Mouse (Mus musculus) urinary bladder, postnatal 4 days (tissue): Measurements from ENCODE around the gene Lypd8.

Experiments used
- DNase-seq, 2 experiments: peaks; one replicate each; pipeline ENCODE4 v3.0.0; 2021 to 2022; ENCODE audit warnings: low spot score in 2 of 2

Lypd8 gene

DNA sequence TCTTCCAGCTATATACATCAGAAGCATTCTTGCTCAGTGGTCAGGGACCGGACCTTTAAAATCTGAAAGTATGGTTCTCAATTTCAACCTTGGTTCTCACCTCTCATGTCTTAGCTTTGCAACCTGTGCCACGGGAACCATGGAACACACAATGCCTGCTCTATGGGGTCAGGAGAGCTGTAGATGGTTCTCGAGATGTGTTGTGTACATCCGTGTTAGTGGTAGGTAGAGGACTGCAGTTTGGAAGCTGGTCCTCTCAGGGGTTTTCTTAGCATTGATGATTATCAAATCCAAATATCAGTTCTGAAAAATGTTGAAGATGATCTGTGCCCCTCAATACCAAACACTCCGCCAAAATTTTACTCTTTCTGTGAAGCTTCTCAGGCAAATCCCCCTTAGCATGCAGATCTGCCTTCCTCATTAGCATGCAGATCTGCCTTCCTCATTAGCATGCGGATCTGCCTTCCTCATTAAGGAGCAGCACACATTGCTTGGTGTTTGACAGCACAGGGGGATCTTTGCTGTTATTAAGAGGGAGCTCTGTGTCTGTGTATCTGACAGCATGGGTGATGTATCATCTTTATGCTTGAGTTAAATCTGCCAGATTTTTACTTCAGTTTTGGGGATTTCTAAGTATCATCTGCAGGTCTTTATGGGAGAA lies 21.3 kb downstream of the Lypd8 start:
- no peak for DNase-seq

DNA sequence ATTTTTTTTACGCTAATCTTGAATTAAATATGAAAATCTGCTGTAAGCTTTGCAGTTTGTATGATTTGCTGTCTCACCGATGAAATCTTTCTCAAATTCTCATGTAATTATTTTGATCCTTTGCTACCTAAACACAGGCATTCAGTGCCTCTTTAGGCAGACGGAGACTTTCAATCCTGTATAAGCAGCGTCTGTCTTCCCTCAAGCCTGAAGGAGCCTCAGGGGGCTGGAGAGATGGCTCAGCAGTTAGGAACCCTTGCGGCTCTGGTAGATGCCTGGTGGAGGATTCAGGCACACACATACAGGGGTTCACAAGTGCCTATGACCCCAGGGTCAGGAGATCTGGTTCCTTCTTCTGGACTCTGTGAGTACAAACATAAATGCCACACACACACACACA lies 21.8 kb downstream of the Lypd8 start:
- DNase-seq, result no peak

DNA sequence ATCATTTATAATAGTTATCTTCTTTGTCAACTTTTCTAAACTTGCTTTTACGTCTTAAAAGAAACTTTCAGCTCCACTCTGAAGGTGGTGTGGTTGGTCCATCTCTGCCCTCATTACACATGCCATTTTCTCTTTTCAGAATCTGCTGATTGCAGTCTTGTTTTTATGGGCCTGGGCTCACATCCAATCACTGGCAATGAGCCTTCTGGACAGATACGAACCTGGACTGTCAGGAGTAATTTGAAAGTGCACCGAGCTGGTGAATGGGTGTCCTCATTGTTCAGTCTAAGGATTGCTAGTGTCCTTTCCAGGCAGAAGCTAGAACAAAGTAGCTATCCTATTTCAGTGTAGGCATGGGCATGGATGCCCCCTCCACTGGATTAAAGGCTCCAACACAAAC lies 29.2 kb downstream of the Lypd8 start:
- no peak for DNase-seq

DNA sequence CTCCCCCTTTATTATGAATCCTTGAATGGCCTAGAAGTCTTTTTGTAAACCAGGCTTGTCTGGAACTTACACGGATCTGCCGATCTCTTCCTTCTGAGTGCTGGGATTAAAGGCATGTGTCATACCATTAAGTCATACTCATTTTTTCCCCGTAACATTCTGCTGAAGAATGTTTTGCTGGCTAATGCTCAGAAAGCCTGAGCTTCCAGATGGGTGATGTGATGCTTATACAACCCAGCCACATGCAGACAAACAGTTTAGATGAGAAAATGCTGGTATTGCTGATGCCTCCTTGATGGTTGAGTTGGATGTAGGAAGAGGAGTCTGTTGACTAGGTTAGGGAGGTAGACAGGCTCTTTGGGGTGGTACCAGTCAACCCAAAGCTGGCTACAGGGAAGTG lies 39.5 kb downstream of the Lypd8 start:
- no peak for DNase-seq

DNA sequence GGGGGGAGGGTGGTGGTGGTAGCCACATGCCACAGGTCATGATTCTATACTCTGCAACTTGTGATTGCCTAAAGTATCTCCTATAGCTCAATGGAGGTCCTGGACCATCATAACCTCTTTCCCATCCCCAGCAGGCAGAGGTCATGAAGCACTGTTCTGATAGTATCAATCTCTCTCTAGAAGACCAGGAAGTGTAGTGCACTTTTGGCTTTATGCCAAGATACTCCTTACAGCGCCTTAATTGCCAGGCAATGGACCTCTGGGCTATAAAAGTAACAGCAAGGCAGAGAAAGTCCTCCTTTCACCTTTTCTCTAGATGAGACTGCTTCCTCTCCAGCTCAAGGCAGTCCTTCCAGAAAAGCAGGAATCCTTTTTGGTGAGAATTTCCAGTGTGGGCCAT lies 42.0 kb downstream of the Lypd8 start, which contains the start of gene 1810065E05Rik:
Gene 1810065E05Rik (plus strand): TSS at position 297 of the 400 bp plus-strand sequence.
- DNase-seq, result no peak

DNA sequence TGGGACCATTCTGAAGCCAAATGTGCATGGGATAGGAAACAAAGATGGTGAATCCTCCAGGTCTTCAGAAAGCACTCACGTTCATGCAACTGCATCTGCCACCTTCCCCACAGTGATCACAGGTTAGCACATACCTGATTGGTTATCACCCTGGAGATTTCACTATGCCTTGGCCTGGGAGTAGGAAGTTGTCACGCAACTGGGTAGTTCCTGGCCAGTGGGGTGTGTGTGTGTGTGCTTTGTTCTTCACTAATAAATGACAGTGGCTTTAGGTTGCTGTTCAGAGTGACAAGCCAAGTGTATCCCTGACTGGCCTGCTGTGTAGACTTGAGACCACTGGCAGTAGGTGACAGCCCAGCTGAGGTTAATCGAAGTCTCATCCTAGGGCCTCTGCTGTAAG lies 53.4 kb downstream of the Lypd8 start, which contains the start of gene Gm12253:
Gene Gm12253 (plus strand): TSS at position 301 of the 400 bp plus-strand sequence.
- DNase-seq, result no peak

DNA sequence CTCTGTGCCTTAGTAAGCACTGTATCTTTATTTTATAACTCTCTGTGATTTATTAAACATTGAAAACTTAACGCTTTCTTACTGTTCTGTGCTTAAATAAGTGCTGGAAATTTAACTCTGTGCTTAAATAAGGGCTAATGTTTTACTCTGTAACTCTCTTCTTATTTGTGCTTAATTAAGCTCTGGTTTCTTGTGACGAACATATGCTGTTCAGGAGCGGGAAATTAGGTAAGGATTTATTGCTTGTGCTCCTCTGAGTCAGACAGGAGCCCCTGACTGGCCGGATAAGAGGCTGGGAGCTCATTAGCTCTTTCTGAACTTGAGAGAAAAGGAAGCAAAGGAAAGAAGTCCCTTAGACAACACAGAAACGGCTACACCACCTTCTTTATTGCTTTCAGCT lies 59.0 kb downstream of the Lypd8 start:
- DNase-seq, result no peak
